Mouse (Mus musculus): ENCODE data around the gene Snrpe. TPM values are rescaled to one million over a fixed set of nuclear protein-coding genes. Genes with fewer than 3 reads are reported as not detected.

The Snrpe gene
- 113 TPM for polyA plus RNA-seq (2014; fragmentation: Illumina TruSeq; extraction: RNeasy Lipid Tissue Mini Kit (QIAGEN cat#74804); ENCODE audit: low read depth, low replicate concordance)

GRCm38 (mm10) chr1:133609771-133610502 is at the start of gene Snrpe:
Gene Snrpe, minus strand, starts transcription at chr1:133610291.

Other genes with a start within 250 kb of the Snrpe start
- gene Etnk2, start 246.7 kb downstream of the Snrpe start, polyA plus RNA-seq (2014; fragmentation: Illumina TruSeq; extraction: RNeasy Lipid Tissue Mini Kit (QIAGEN cat#74804); ENCODE audit: low read depth, low replicate concordance) = 1.0 TPM
- 14.8 TPM for gene Sox13, start 185.9 kb downstream of the Snrpe start, polyA plus RNA-seq (2014; fragmentation: Illumina TruSeq; extraction: RNeasy Lipid Tissue Mini Kit (QIAGEN cat#74804); ENCODE audit: low read depth, low replicate concordance)
- gene Zbed6, start 50.6 kb upstream of the Snrpe start, polyA plus RNA-seq (2014; fragmentation: Illumina TruSeq; extraction: RNeasy Lipid Tissue Mini Kit (QIAGEN cat#74804); ENCODE audit: low read depth, low replicate concordance) = 4.5 TPM
- gene Gm38394, start 51.0 kb upstream of the Snrpe start, polyA plus RNA-seq (2014; fragmentation: Illumina TruSeq; extraction: RNeasy Lipid Tissue Mini Kit (QIAGEN cat#74804); ENCODE audit: low read depth, low replicate concordance) = 6.7 TPM
- 0.31 TPM for gene Lax1, start 79.8 kb upstream of the Snrpe start, polyA plus RNA-seq (2014; fragmentation: Illumina TruSeq; extraction: RNeasy Lipid Tissue Mini Kit (QIAGEN cat#74804); ENCODE audit: low read depth, low replicate concordance)
- 11.2 TPM for gene Atp2b4, start 190.8 kb upstream of the Snrpe start, polyA plus RNA-seq (2014; fragmentation: Illumina TruSeq; extraction: RNeasy Lipid Tissue Mini Kit (QIAGEN cat#74804); ENCODE audit: low read depth, low replicate concordance)